12 mouse cellular contexts compared by ENCODE assay signal in the genomic region with DNA sequence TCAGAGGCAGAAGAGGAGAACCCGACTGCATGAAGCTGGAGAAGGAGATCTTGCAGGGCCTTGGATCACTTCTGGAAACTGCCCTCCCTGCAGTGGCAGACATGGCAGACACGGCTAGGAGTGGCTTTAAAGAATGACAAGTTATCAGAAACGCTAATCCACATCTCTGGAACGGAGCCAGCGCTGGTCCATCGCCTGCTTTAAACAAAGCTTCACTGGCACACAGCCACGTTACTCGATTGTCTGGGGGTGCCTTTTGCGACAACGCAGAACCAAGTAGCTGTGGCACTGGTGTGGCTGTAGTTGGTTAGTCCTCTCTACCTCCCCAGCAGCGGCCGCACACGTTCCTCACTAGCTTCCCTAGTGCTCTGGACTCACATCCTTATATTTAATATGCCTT.
DNase-seq lines count a peak whose midpoint lies in the region; ATAC-seq and TF ChIP-seq lines count a peak whose summit lies in the region.
"Had no signal": no experiment of that assay in that cellular context is flagged by ENCODE, and none has a peak within 500 bp of the region (broad histone marks: within the 10 kb centered on the region; RNA-seq: fewer than 3 reads in every experiment).

No protein-coding gene starts in this region.

- no peaks in the 10 kb centered on the region for H3K4me1 ChIP-seq in heart, postnatal 0 days (ENCODE audit: control insufficient read depth, insufficient read depth)
- peaks cover 35% of the 10 kb centered on the region for H3K4me1 ChIP-seq in limb, embryonic 10.5 days
- H3K4me1 ChIP-seq in stomach, postnatal 0 days (replicated peaks; ENCODE audit: control insufficient read depth, insufficient read depth), result no peaks in the 10 kb centered on the region

- peak overlapping the region; percentile 28; the same call in 1 of the 2 replicates for H3K4me2 ChIP-seq in heart, postnatal 0 days (ENCODE audit: low read depth, low read length)
- H3K4me2 ChIP-seq in stomach, postnatal 0 days (replicated peaks; ENCODE audit: low read depth), result no peak overlapping the region

- no peak for TF ChIP-seq EP300 in heart, postnatal 0 days (IDR thresholded peaks at IDR 0.05; ENCODE audit: low read depth)
- TF ChIP-seq EP300 in stomach, postnatal 0 days (optimal IDR thresholded peaks at IDR 0.05), result no peak

- ATAC-seq in heart, postnatal 0 days (ENCODE audit: insufficient read depth, low read depth), result no peak
- ATAC-seq in stomach, postnatal 0 days (ENCODE audit: low FRiP score, low TSS enrichment), result no peak
- no peak for ATAC-seq in erythroid progenitor cell, adult 5-6 weeks (replicated peaks; ENCODE audit: low FRiP score, poor library complexity, severe bottlenecking)

- TF ChIP-seq CTCF in heart, postnatal 0 days (IDR thresholded peaks at IDR 0.05; ENCODE audit: low read depth), result no peak
- no peak for TF ChIP-seq CTCF in stomach, postnatal 0 days (IDR thresholded peaks at IDR 0.05; ENCODE audit: low read depth)

- no peak overlapping the region for H3K9ac ChIP-seq in heart, postnatal 0 days (replicated peaks; ENCODE audit: low read depth, low read length)
- no peak overlapping the region for H3K9ac ChIP-seq in stomach, postnatal 0 days (ENCODE audit: low read length)
- H3K9ac ChIP-seq: liver, embryonic 14.5 days had no signal

- no peak overlapping the region for H3K4me3 ChIP-seq in heart, postnatal 0 days (ENCODE audit: low read depth, low read length)
- no peak overlapping the region for H3K4me3 ChIP-seq in limb, embryonic 10.5 days
- H3K4me3 ChIP-seq in stomach, postnatal 0 days (ENCODE audit: low read depth, low read length), result no peak overlapping the region

- DNase-seq in heart, postnatal 0 days (ENCODE audit: low spot score), result no peak
- DNase-seq in heart, adult 8-10 months (ENCODE audit: low spot score), result no peak
- peak; percentile 24 to 28 for DNase-seq in right cerebral cortex, postnatal 10 days (ENCODE audit: low spot score in 2 of 2)
- no peak for DNase-seq in right cerebral cortex, postnatal 25 days
- no peak for DNase-seq in limb, embryonic 10.5 days (ENCODE audit: low spot score)
- peak; percentile 17 for DNase-seq in stomach, postnatal 0 days (ENCODE audit: low spot score)
- DNase-seq: kidney, adult 9 months; layer of hippocampus, postnatal 36 days; spleen, adult 18-20 months; thymus, postnatal 36 days had no signal

- H3K27me3 ChIP-seq in heart, postnatal 0 days (ENCODE audit: control insufficient read depth, insufficient read depth, low read length), result no peaks in the 10 kb centered on the region
- H3K27me3 ChIP-seq in limb, embryonic 10.5 days (ENCODE audit: low read depth, poor library complexity, severe bottlenecking), result no peaks in the 10 kb centered on the region
- no peaks in the 10 kb centered on the region for H3K27me3 ChIP-seq in stomach, postnatal 0 days (ENCODE audit: control insufficient read depth, insufficient read depth, low read length)

- H3K27ac ChIP-seq in heart, postnatal 0 days (ENCODE audit: low read depth), result no peak overlapping the region
- peak overlapping the region; percentile 66; the same call in 1 of the 2 replicates for H3K27ac ChIP-seq in limb, embryonic 10.5 days
- no peak overlapping the region for H3K27ac ChIP-seq in stomach, postnatal 0 days (replicated peaks)
- H3K27ac ChIP-seq: liver, embryonic 14.5 days had no signal

- H3K36me3 ChIP-seq in heart, postnatal 0 days (replicated peaks; ENCODE audit: control insufficient read depth, insufficient read depth, low read length), result no peaks in the 10 kb centered on the region
- no peaks in the 10 kb centered on the region for H3K36me3 ChIP-seq in limb, embryonic 10.5 days
- no peaks in the 10 kb centered on the region for H3K36me3 ChIP-seq in stomach, postnatal 0 days (ENCODE audit: control insufficient read depth, insufficient read depth, low read length)

- no peaks in the 10 kb centered on the region for H3K9me3 ChIP-seq in heart, postnatal 0 days (replicated peaks; ENCODE audit: control insufficient read depth, low read length)
- H3K9me3 ChIP-seq in limb, embryonic 10.5 days (replicated peaks), result no peaks in the 10 kb centered on the region
- no peaks in the 10 kb centered on the region for H3K9me3 ChIP-seq in stomach, postnatal 0 days (ENCODE audit: control insufficient read depth, low read length)

- WGBS in heart, postnatal 0 days, result 23% methylated on average over 13 of the region's 13 CpGs
- WGBS in limb, embryonic 10.5 days, result 85% methylated on average over 13 of the region's 13 CpGs
- WGBS in stomach, postnatal 0 days, result 34% methylated on average over 13 of the region's 13 CpGs

Comparison
In these comparisons a context has a peak if more than half of its experiments do, and no peak if none do; other contexts are left out.
1. DNase-seq: peak in right cerebral cortex, postnatal 10 days (2 of 2) and stomach, postnatal 0 days (single experiment); none in heart, postnatal 0 days (single experiment), heart, adult 8-10 months (single experiment), right cerebral cortex, postnatal 25 days (single experiment) and limb, embryonic 10.5 days (single experiment).